Mouse (Mus musculus) kidney, adult 18-20 months (tissue): ENCODE results near the gene Spint2.

Experiments used
- DNase-seq: peaks from one replicate; pipeline ENCODE4 v3.0.0; 2021

The Spint2 gene

DNA sequence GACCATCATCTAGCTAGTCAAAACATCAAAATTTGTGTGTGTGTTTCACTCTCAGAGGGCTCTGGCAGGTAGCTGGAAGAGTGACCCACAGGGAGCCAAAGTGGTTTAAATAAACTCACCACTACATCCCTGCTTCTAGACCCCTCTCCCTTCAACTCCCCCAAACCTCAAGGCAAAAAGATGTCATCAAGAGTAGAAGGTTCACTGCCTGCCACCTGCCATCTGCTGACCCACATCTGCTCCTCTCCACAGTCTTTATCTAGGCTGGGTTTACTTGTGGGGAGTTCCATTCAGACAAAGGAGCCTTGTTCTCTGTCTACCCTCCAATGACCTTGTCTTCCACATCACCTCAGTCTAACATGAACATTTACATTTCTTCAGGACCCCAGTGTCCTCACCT is 2.5 kb downstream of the Spint2 start:
- DNase-seq, result no peak

- no peak for DNase-seq
Measured at GRCm38 (mm10) chr7:29277510-29277909, 4.2 kb downstream of the Spint2 start.

GRCm38 (mm10) chr7:29276715-29277114 is 5.0 kb downstream of the Spint2 start:
- peak; percentile 68 for DNase-seq

DNA sequence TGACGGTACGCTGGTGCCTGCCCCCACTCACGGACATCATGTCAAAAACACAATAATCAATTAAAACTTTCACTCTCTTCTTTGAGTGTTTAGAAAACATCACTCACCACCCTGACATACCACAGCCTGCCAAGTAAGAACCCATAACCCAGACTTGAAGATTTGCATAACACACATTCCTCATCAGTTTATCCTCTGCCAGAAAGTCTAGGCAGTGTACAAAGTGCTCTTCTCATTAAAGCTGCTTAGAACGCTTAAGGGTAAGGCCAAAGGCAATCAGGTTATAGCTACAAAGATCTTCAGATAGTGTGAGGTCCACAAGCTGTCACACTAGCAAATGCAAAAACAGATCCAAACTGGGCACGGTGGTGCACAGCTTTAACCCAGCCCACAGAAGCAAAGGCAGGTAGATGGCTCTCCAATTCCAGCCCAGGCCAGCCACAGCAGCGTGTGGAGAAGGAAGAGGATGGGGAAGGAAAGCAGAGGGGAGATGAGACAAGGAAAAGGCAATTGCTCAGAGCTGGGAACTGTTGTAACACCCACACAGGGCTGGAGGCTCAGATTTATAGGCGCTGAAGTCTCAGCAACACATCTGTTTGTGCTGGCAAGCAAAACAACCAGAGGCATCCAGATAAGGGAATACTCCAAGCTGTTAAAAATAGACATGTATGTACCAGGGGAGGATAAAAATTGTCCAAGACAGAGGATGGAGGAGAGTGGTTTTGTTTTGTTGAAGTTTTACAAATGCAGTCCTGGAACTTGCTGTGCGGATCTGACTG is 9.8 kb downstream of the Spint2 start:
- DNase-seq, result no peak

- no peak for DNase-seq
Measured at GRCm38 (mm10) chr7:29270445-29270844, 11.3 kb downstream of the Spint2 start.

- DNase-seq, result peak; percentile 52
Measured at GRCm38 (mm10) chr7:29266931-29267330, 14.8 kb downstream of the Spint2 start.

DNA sequence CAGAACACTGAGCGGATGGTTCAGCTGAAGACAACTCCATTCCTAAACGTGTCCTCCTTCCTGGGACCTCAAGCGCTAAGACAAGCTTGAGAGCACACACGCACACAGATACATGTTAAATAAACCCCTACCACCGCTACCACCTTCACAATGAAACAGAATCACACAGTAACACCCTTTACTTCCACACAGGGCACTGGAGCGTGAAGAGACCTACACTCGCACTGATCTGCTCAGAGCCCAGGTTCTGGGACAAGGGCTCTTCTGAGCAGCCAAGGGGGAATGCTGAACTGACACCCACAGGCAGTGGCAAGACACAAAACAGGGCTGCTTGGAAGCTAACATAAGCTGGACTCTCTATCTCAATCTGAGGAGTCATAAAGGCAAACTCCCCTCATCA is 16.1 kb downstream of the Spint2 start:
- DNase-seq, result peak; percentile 29

DNA sequence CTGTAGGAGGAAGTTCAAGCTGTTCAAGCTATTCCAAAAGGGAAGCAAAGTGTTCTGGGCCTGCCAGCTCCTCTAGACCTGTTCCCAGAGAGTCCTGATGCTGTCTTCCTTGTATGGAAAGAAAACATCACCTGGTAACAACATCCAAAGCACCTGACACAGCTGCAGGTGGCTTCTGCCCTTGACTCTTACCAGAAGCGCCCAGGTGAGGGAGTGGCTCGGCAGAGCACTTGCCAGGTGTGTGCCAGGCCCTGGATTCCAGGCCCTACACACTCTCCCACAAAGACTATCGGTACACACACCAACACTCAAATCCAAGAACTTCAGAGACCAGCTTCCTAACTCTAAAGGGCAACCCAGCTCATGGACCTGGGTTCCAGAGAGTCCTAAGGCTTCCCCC is 17.9 kb downstream of the Spint2 start:
- DNase-seq, result no peak

DNA sequence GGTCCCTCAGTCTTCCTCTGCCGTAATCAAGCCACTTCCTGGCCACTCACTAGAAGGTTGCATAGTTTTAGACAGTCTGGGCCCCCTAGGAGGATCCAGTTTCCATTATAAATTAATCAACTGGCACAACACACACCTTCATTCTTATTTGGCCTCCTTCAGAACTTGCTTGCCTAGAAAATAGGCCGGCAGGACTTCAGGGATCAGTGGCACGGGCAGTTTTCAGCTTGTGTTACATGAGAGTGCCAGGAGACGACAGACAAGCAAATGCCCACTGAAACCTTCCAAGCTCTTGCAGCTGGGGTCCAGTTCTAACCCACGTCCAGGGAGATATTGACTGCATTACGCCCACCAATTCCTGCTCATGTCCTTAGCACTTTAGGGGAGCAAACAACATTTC is 19.6 kb downstream of the Spint2 start:
- peak; percentile 60 for DNase-seq

GRCm38 (mm10) chr7:29259781-29260730 is 21.7 kb downstream of the Spint2 start:
- DNase-seq, result no peak

GRCm38 (mm10) chr7:29257368-29257767 is 24.3 kb downstream of the Spint2 start:
- DNase-seq, result peak; percentile 83

DNA sequence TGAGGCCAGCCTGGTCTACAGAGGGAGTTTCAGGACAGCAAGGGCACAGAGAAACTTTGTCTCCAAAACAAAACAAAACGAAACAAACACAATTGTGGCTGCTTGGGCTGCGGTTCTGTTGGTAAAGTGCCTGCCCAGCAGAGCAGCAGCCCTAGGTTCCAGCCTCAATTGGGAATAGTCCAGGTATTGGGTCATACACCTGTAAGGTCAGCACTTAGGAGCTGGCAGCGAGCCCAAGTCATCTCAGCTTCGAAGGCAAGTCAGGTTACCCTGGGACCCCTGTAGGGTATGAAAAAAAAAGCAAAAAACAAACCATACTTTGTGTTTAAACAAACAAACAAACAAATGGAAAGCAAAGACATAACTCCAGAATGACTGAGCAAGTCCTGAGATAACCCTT is 25.8 kb downstream of the Spint2 start:
- DNase-seq, result no peak

DNA sequence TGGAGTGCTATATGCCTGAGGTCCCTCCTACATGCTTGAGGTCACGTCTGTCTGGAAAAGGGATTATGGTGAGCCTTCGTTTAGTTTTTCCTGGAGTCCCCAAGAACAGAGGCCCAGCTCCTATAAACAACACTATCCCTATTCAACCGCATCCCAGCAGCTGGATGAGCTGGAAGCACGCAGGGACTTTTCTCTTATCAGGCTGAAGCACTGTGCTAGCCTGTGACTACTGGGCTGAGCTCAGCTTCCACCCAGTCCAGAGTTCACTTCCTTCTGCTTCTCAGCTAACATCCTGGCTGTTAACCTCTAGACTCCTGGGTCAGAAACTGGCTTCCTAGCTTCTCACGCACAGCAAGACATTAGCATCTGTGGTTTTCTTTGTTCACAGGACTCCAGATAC is 27.9 kb downstream of the Spint2 start:
- peak; percentile 47 for DNase-seq

GRCm38 (mm10) chr7:29251166-29251565 is 30.5 kb downstream of the Spint2 start:
- DNase-seq, result no peak

DNA sequence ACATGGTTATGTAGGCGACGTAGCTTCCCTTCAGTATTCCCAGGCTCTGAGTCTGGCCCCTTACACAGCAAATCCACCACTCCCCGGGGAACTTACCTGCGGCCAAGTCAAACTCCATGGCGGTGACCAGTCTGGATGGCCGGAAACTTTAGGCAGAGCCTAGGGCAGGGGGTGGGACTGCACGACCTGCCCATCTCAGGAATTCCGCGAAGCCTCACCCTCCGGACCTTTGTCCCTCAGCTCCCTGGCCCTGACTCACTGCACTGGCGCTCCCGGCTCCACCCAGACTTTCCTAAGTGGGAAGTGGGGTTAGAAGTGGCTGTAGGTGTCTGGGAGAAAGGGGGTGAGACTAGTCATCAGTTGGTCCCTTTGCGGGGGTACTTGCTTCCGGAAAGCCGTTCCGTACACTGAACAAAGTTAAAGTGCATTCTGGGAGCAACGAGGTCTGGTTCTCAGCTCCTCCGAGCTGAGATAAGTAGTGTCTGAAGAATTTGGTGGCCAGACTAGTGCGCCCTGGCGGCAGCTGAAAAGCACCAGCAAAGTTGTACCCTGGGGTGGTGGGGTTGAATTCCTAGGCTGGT is 33.4 kb downstream of the Spint2 start, which contains the start of gene 2200002D01Rik:
Gene 2200002D01Rik (minus strand): TSS at position 206 of the 581 bp plus-strand sequence.
- peak; percentile 76 for DNase-seq

GRCm38 (mm10) chr7:29247706-29248105 is 34.0 kb downstream of the Spint2 start:
- no peak for DNase-seq

GRCm38 (mm10) chr7:29247314-29247700 is 34.4 kb downstream of the Spint2 start:
- DNase-seq, result peak; percentile 86

GRCm38 (mm10) chr7:29246619-29247313 is 34.9 kb downstream of the Spint2 start:
- no peak for DNase-seq

- no peak for DNase-seq
Measured at GRCm38 (mm10) chr7:29246015-29246414, 35.7 kb downstream of the Spint2 start.

DNA sequence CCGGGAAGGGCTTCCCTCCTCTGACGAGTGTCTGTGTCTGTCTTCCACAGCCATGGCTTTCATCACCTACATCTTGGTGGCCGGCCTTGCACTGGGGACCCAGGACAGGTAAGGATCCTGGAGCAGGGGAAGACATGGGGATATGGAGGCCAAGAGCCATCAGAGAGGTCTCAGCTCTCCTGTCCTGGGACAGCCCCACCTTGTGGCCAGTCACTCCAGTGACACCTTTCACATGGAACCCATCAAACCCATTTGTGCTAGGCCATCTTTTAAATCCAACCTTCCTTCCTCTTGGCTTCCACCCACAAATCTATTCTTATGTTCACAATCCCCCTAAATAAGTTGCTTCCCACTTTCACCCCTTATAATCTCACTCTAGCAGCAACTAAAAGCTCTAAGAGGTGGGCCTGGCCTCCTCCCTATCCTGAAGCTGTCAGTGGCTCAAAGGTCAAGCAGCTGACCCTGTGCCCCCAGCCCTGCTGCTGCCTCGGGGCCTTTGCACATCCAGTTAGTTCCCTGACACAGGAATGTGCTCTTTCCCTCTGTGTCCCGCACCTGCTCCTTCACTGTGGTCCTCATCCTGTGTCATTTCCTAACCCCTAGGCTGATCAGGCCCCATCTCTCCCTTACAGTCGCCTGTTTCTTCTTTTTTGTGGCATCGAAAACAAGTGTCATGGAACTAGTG is 36.8 kb downstream of the Spint2 start:
- no peak for DNase-seq

- peak; percentile 99 for DNase-seq
Measured at GRCm38 (mm10) chr7:29238019-29238967, 43.4 kb downstream of the Spint2 start, which contains the start of gene Yif1b. Gene Yif1b (plus strand): TSS chr7:29238329.
